Mouse (Mus musculus): ENCODE measurements at regions not wholly inside any gene's neighbourhood (a gene's known extent, or its start where the extent isn't known, plus 50 kb on each side); places are given as distances from the start of the nearest gene placed in this dataset.

DNA sequence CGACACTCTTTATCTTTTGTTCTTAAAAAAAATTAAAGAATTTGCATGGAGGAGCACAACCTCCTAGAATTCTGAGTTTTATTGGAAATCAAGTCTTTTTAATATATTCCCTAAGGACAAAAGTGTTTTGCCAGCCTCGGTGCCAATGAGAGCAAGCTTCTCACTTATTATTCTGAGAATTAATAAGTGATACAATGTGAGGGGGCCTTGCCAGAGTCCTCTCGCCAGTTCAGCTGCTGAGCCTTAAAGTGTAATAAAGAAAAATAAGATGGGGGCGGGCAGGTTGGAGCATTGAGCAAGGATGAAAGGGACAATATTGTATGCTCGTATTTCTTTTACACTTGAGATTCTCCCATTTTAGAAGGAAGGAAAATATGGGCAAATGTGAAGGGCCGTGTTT, 79.2 kb upstream of the Tsc22d2 start:
- TF ChIP-seq GATA1 (IDR thresholded peaks at IDR 0.05; ENCODE audit: low read length) (no peak), TAL1 (IDR thresholded peaks at IDR 0.05; ENCODE audit: low read length) (no peak)

Data from erythroblast, embryonic 14.5 days (primary cell).